Mouse (Mus musculus): ENCODE measurements at regions not wholly inside any gene's neighbourhood (a gene's known extent, or its start where the extent isn't known, plus 50 kb on each side); places are given as distances from the start of the nearest gene placed in this dataset.

- no peak for ATAC-seq (ENCODE audit: low read depth)
- Histone ChIP-seq H3K27me3 (ENCODE audit: control insufficient read depth, insufficient read depth, low read depth, low read length) (no peaks in the 10 kb centered on the region), H3K4me3 (ENCODE audit: low read depth, low read length) (no peak overlapping the region), H3K9ac (ENCODE audit: low read depth, low read length) (no peak overlapping the region), H3K36me3 (ENCODE audit: control insufficient read depth, insufficient read depth) (no peaks in the 10 kb centered on the region), H3K9me3 (replicated peaks; ENCODE audit: control insufficient read depth, low read length) (no peaks in the 10 kb centered on the region), H3K4me1 (ENCODE audit: control insufficient read depth, low read depth, low read length) (no peaks in the 10 kb centered on the region), H3K4me2 (ENCODE audit: low read depth, low read length) (no peak overlapping the region), H3K27ac (ENCODE audit: low read length) (no peak overlapping the region)
- WGBS (ENCODE audit: insufficient replicate concordance) = 66% methylated on average over 5 of the region's 5 CpGs
Observed at GRCm38 (mm10) chr8:126728135-126728534, 134.3 kb upstream of the Irf2bp2 start.

GRCm38 (mm10) chr8:126727068-126727467 lies 133.3 kb upstream of the Irf2bp2 start:
- Histone ChIP-seq H3K27me3 (ENCODE audit: control insufficient read depth, insufficient read depth, low read depth, low read length) (no peaks in the 10 kb centered on the region), H3K4me3 (ENCODE audit: low read depth, low read length) (no peak overlapping the region), H3K9me3 (replicated peaks; ENCODE audit: control insufficient read depth, low read length) (no peaks in the 10 kb centered on the region), H3K36me3 (ENCODE audit: control insufficient read depth, insufficient read depth) (no peaks in the 10 kb centered on the region), H3K9ac (ENCODE audit: low read depth, low read length) (no peak overlapping the region), H3K4me1 (ENCODE audit: control insufficient read depth, low read depth, low read length) (no peaks in the 10 kb centered on the region), H3K4me2 (ENCODE audit: low read depth, low read length) (no peak overlapping the region), H3K27ac (ENCODE audit: low read length) (no peak overlapping the region)
- ATAC-seq (ENCODE audit: low read depth) = no peak
- WGBS (ENCODE audit: insufficient replicate concordance) = 59% methylated on average over 2 of the region's 2 CpGs

- Histone ChIP-seq H3K27me3 (ENCODE audit: control insufficient read depth, insufficient read depth, low read depth, low read length) (no peaks in the 10 kb centered on the region), H3K4me3 (ENCODE audit: low read depth, low read length) (no peak overlapping the region), H3K36me3 (ENCODE audit: control insufficient read depth, insufficient read depth) (no peaks in the 10 kb centered on the region), H3K4me1 (ENCODE audit: control insufficient read depth, low read depth, low read length) (peaks cover 4% of the 10 kb centered on the region; the same call in 1 of the 2 replicates), H3K9me3 (replicated peaks; ENCODE audit: control insufficient read depth, low read length) (no peaks in the 10 kb centered on the region), H3K4me2 (ENCODE audit: low read depth, low read length) (no peak overlapping the region), H3K27ac (ENCODE audit: low read length) (no peak overlapping the region), H3K9ac (ENCODE audit: low read depth, low read length) (no peak overlapping the region)
- 53% methylated on average over 9 of the region's 9 CpGs for WGBS (ENCODE audit: insufficient replicate concordance)
- no peak for ATAC-seq (ENCODE audit: low read depth)
Observed at GRCm38 (mm10) chr8:126723259-126724122, 129.7 kb upstream of the Irf2bp2 start.

- Histone ChIP-seq H3K36me3 (ENCODE audit: control insufficient read depth, insufficient read depth) (no peaks in the 10 kb centered on the region), H3K27me3 (ENCODE audit: control insufficient read depth, insufficient read depth, low read depth, low read length) (no peaks in the 10 kb centered on the region), H3K4me2 (ENCODE audit: low read depth, low read length) (no peak overlapping the region), H3K4me3 (ENCODE audit: low read depth, low read length) (no peak overlapping the region), H3K27ac (ENCODE audit: low read length) (no peak overlapping the region), H3K9me3 (replicated peaks; ENCODE audit: control insufficient read depth, low read length) (no peaks in the 10 kb centered on the region), H3K9ac (ENCODE audit: low read depth, low read length) (no peak overlapping the region; the same call in 1 of the 2 replicates), H3K4me1 (ENCODE audit: control insufficient read depth, low read depth, low read length) (peaks cover 4% of the 10 kb centered on the region; the same call in 1 of the 2 replicates)
- WGBS (ENCODE audit: insufficient replicate concordance) = 63% methylated on average over 10 of the region's 10 CpGs
- no peak for ATAC-seq (ENCODE audit: low read depth)
Observed at GRCm38 (mm10) chr8:126721621-126722020, 127.8 kb upstream of the Irf2bp2 start.

- Histone ChIP-seq H3K4me3 (ENCODE audit: low read depth, low read length) (no peak overlapping the region), H3K4me2 (ENCODE audit: low read depth, low read length) (no peak overlapping the region), H3K36me3 (ENCODE audit: control insufficient read depth, insufficient read depth) (no peaks in the 10 kb centered on the region), H3K27me3 (ENCODE audit: control insufficient read depth, insufficient read depth, low read depth, low read length) (no peaks in the 10 kb centered on the region), H3K27ac (ENCODE audit: low read length) (peak overlapping the region; percentile 68), H3K9ac (ENCODE audit: low read depth, low read length) (no peak overlapping the region), H3K4me1 (ENCODE audit: control insufficient read depth, low read depth, low read length) (peaks cover 4% of the 10 kb centered on the region; the same call in 1 of the 2 replicates), H3K9me3 (replicated peaks; ENCODE audit: control insufficient read depth, low read length) (no peaks in the 10 kb centered on the region)
- ATAC-seq (ENCODE audit: low read depth) = peak; percentile 85
- WGBS (ENCODE audit: insufficient replicate concordance) = 56% methylated on average over 4 of the region's 4 CpGs
Observed at GRCm38 (mm10) chr8:126720473-126721145, 126.8 kb upstream of the Irf2bp2 start.

GRCm38 (mm10) chr8:126719748-126720147 lies 126.0 kb upstream of the Irf2bp2 start:
- ATAC-seq (ENCODE audit: low read depth) = no peak
- no peak overlapping the region for H3K4me3 ChIP-seq (ENCODE audit: low read depth, low read length)
- no peaks in the 10 kb centered on the region for H3K9me3 ChIP-seq (replicated peaks; ENCODE audit: control insufficient read depth, low read length)
- no peak overlapping the region for H3K9ac ChIP-seq (ENCODE audit: low read depth, low read length)
- no peaks in the 10 kb centered on the region for H3K36me3 ChIP-seq (ENCODE audit: control insufficient read depth, insufficient read depth)
- 38% methylated on average over 2 of the region's 2 CpGs for WGBS (ENCODE audit: insufficient replicate concordance)
- H3K4me1 ChIP-seq (ENCODE audit: control insufficient read depth, low read depth, low read length) = peaks cover 4% of the 10 kb centered on the region; the same call in 1 of the 2 replicates
- H3K4me2 ChIP-seq (ENCODE audit: low read depth, low read length) = no peak overlapping the region
- no peak overlapping the region for H3K27ac ChIP-seq (ENCODE audit: low read length)
- no peaks in the 10 kb centered on the region for H3K27me3 ChIP-seq (ENCODE audit: control insufficient read depth, insufficient read depth, low read depth, low read length)

GRCm38 (mm10) chr8:126717652-126718155 lies 123.9 kb upstream of the Irf2bp2 start:
- 53% methylated on average over 2 of the region's 2 CpGs for WGBS (ENCODE audit: insufficient replicate concordance)
- Histone ChIP-seq H3K9ac (ENCODE audit: low read depth, low read length) (no peak overlapping the region), H3K27me3 (ENCODE audit: control insufficient read depth, insufficient read depth, low read depth, low read length) (no peaks in the 10 kb centered on the region), H3K9me3 (replicated peaks; ENCODE audit: control insufficient read depth, low read length) (no peaks in the 10 kb centered on the region), H3K4me2 (ENCODE audit: low read depth, low read length) (no peak overlapping the region), H3K27ac (ENCODE audit: low read length) (no peak overlapping the region), H3K4me3 (ENCODE audit: low read depth, low read length) (no peak overlapping the region), H3K36me3 (ENCODE audit: control insufficient read depth, insufficient read depth) (no peaks in the 10 kb centered on the region), H3K4me1 (ENCODE audit: control insufficient read depth, low read depth, low read length) (peaks cover 4% of the 10 kb centered on the region; the same call in 1 of the 2 replicates)
- ATAC-seq (ENCODE audit: low read depth) = no peak

GRCm38 (mm10) chr8:126715666-126716065 lies 121.9 kb upstream of the Irf2bp2 start:
- Histone ChIP-seq H3K4me3 (ENCODE audit: low read depth, low read length) (no peak overlapping the region), H3K27me3 (ENCODE audit: control insufficient read depth, insufficient read depth, low read depth, low read length) (no peaks in the 10 kb centered on the region), H3K36me3 (ENCODE audit: control insufficient read depth, insufficient read depth) (no peaks in the 10 kb centered on the region), H3K9ac (ENCODE audit: low read depth, low read length) (no peak overlapping the region), H3K9me3 (replicated peaks; ENCODE audit: control insufficient read depth, low read length) (no peaks in the 10 kb centered on the region), H3K27ac (ENCODE audit: low read length) (no peak overlapping the region), H3K4me1 (ENCODE audit: control insufficient read depth, low read depth, low read length) (no peaks in the 10 kb centered on the region), H3K4me2 (ENCODE audit: low read depth, low read length) (no peak overlapping the region)
- no peak for ATAC-seq (ENCODE audit: low read depth)
- WGBS (ENCODE audit: insufficient replicate concordance) = 80% methylated on average over 1 of the region's 1 CpGs
